Mouse (Mus musculus): Measurements from ENCODE around the gene Zfp281.

Zfp281 gene

GRCm38 (mm10) chr1:136624146-136625018, at the start of gene Zfp281:
TSS of gene Zfp281 (plus strand) at chr1:136624901.
- peak; percentile 86 for DNase-seq (ENCODE audit: extremely low spot score, low read depth, low spot score)

- no peak for DNase-seq (ENCODE audit: extremely low spot score, low read depth, low spot score)
Observed at GRCm38 (mm10) chr1:136577890-136578663, 46.6 kb upstream of the Zfp281 start.

- DNase-seq (ENCODE audit: extremely low spot score, low read depth, low spot score): no peak
Observed at GRCm38 (mm10) chr1:136579360-136579759, 45.3 kb upstream of the Zfp281 start.

DNA sequence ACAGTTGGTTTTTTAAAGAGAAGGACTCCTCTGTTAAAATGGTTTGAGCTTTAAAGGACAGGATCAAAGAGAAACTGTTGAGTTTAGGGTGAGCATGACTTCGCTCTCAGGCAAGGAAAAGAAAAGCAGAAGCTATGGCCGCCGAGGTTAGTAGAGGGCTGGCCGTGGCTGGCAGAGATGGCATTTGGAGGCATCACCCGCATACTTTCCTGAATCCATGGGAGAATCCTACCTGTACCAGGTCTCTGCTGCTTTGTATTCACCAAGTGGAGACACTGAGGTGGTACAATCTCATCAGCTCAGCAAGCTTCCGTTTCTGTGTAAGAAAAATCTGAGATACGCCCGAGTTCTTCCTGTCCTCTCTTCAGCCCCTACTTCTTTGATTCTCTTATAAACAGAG, 44.4 kb upstream of the Zfp281 start:
- DNase-seq (ENCODE audit: extremely low spot score, low read depth, low spot score): no peak

DNA sequence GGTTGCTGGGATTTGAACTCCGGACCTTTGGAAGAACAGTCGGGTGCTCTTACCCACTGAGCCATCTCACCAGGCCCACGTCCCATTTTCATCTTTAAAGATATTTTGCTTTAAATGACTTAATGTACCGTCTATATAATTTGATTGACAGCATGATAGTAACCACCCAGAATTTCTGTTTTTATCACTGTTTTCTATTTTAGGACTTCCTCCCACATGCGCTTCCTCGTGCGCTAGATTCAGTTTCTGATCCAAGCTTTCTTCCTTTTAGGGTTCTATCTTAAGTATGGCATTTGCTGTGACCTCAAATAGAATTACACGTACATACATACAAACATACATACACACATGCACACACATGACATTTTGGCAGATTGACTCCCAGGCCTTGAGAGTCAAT, 42.9 kb upstream of the Zfp281 start:
- DNase-seq (ENCODE audit: extremely low spot score, low read depth, low spot score): no peak

DNA sequence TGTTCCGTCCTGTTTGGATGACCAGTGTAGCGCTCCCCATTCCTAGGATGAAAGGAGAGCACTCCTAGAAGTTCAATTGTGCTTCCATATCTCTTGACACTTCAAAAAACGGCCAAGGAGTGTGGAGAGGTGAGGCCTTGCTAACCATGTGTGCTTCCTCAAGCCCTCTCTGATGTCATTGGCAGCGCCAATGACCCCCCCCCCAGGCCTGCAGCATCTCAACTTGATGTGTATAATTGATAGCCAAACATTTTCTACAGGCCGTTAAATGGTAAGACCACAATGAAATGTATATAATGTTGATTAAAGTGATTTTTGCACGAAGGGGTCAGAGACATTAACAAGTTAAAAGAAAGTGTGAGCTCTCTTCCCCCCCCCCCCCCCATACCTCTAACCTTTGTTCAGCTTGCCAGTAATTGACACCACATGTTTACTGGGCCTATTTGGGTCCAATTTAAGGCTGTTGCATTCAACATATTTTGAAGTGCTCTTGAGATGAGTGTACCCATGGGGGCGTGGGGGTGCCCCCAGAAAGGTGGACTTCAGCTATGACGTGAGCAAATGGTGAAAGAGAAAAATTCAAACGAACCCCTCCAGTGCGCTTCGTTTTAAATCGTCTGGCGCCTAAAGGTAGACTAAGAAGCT, 36.8 kb upstream of the Zfp281 start:
- no peak for DNase-seq (ENCODE audit: extremely low spot score, low read depth, low spot score)

DNA sequence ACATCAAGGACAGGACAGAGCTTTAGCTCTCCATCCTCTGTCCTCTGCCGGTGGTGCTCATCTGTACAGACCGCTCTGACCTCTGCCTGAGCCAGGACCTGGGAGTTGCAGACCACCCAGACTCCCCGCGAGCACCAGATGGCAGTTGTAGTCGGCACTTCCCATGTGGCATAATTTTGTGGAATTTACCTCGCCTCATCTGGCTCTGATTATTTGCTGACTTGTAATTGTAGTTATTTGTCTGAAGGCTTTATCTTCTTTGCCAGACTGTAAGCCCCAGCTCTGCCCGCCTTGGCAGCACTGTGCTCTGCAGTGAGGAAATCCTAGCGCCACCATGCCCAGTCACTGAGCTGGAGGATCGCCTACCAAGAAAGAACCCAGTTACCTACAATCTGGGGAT, 35.8 kb upstream of the Zfp281 start:
- peak; percentile 81 for DNase-seq (ENCODE audit: extremely low spot score, low read depth, low spot score)

GRCm38 (mm10) chr1:136592741-136593140, 32.0 kb upstream of the Zfp281 start:
- no peak for DNase-seq (ENCODE audit: extremely low spot score, low read depth, low spot score)

DNA sequence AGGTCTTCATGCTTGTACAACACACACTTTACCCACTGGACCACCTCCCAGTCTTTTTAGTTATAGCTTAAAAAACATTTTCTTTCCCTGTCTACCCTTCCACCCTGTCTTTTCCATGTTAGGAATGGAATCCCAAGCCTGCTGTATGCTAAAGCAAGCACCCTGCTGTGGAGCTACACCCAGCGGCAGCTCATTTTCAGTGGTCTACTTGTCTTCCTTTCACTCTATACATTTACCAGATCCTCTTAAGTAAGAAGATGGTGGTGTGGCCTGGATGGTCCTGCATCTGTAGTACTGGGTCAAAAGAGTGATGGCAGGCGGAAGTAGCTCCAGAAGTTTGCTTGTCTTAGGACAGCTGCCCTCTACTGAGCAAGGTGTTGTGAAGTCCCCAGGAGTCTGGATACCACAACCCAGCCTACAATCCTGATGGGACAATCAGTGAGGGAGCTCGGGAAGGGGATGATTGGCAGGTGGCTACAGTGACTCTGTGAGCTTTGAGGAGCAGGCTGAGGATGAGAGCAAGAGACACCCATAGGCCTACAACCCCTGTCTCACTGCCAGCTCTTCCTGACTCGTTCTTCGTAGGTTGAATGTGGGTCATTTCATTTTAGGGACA, 30.4 kb upstream of the Zfp281 start:
- no peak for DNase-seq (ENCODE audit: extremely low spot score, low read depth, low spot score)

- no peak for DNase-seq (ENCODE audit: extremely low spot score, low read depth, low spot score)
Observed at GRCm38 (mm10) chr1:136596821-136597220, 27.9 kb upstream of the Zfp281 start.

DNA sequence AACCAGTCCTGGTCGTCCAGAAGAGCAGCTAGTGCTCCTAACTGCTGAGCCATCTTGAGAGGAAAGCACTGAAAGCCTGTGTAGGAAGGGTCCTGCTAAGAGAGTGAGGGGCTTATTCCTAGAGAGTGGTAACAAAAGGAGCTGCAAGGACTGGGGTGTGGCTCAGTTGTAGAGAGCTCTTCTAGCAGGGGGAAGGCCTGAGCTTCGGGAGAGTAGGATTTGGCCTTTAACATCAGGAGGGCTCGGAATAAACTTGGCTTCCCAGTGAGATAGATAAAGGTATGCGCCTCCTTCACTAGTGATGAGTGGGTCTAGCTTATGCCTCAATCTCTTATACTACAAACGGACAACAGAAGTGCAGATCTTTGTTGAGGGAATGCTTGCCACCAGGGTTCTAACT, 26.4 kb upstream of the Zfp281 start:
- DNase-seq (ENCODE audit: extremely low spot score, low read depth, low spot score): no peak

DNA sequence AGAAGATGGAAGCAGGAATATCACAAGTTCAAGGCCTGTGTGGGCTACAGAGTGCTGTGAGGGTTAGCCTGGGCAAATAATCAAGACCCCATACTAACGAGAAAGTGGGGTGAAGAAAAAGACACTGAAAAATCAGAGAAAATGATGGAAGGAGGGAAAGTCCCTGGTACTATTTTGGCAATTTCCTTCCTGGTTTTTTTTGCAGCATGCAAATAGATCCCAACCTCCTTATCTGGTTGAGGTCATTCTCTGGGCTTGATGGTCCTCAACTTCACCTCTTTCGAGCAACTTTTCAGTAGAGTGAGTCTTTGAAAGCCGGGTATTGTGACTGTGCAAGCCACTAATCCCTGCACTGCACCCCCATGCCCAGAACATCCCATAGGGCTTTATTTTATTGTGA, 24.6 kb upstream of the Zfp281 start:
- no peak for DNase-seq (ENCODE audit: extremely low spot score, low read depth, low spot score)

DNA sequence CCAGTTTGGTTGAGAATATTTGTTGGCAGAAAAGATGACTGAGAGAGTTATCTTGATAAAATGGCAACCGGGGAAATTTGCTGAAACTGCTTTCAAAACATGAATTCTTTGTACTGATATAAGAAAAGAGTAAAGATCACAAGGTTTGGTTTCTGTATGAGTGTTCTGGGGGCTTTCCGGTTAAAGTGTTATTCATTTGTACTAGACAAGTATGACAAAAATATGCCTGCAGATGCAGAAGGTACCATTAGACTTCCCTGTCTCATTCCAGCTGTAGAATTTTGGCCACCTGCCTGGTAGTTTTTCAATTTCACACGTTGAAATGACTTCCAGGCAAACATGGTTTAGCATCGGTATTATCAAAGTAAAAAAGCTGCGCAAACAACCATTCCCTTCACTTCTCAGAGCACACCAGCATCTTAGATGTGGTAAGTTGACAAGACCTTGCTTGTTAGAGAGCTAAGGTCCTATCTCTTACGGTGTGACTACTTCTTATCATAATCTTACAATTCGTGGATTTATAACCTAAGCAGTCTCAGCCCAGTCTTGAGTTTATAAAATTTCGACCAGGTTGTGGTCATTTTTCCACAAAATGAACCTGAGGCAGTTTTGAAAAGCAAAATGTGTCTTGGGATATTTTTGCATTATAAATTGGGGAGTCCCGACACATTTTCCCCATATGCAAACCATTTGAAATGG, 23.9 kb upstream of the Zfp281 start:
- no peak for DNase-seq (ENCODE audit: extremely low spot score, low read depth, low spot score)

DNA sequence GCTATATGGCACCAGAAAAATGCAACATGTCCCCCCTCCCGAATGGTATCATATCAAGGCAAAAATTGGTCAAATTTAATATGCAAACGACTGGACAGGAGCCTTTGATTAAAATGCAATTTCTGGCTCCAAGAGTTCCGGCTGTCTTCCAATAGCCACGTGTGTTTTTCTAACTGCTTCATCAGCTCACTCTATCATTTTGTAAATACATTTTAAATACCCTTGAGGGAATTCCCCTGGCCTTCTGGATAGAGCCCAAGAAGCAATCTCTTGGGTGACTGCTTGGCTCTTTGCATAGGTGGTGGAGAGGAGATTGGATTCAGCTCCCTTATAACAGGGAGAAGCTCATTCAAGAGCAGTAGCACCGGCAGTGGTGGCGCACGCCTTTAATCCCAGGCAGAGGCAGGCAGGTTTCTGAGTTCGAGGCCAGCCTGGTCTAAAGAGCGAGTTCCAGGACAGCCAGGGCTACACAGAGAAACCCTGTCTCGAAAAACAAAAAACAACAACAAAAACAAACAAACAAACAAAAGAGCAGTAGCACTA, 23.3 kb upstream of the Zfp281 start:
- no peak for DNase-seq (ENCODE audit: extremely low spot score, low read depth, low spot score)

DNA sequence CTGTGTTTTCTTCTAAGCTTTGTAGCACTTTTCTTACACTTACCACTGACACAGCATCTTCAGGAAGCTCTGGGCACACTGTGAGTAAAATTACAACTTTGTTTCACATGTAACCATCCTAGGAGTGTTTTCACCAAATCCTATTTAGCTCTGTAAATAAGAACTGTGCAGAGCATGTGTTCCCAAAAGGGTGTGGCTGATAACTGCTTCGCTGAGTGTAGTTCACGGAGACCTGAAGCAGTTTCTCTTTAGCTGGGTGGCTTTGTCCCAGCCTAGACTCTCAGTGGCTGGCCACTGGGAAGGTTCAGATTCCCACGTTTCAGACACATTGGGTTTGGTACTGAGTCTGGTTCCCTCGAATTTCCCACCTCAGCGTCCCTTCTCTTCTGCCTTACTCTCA, 22.4 kb upstream of the Zfp281 start:
- no peak for DNase-seq (ENCODE audit: extremely low spot score, low read depth, low spot score)

- DNase-seq (ENCODE audit: extremely low spot score, low read depth, low spot score): no peak
Observed at GRCm38 (mm10) chr1:136604190-136604589, 20.5 kb upstream of the Zfp281 start.

DNA sequence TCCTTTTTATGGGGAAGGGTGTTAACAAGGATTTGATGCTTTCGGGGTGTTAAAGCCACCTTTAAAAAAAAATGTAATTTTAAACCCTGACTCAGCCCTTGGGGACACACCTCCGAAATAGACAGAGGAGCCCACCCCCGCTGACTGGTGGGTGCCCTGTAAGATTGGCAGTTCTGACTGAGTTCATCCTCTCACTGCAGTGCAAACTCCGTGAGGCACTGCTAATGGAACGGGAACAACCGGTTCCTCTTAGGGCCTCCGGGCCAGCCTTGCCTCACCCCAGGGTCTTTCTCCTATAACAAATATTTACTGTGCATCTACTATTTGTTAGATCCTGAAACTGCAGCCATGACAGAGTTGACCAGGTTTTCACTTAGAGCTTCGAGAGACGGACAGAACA, 18.9 kb upstream of the Zfp281 start:
- no peak for DNase-seq (ENCODE audit: extremely low spot score, low read depth, low spot score)

DNA sequence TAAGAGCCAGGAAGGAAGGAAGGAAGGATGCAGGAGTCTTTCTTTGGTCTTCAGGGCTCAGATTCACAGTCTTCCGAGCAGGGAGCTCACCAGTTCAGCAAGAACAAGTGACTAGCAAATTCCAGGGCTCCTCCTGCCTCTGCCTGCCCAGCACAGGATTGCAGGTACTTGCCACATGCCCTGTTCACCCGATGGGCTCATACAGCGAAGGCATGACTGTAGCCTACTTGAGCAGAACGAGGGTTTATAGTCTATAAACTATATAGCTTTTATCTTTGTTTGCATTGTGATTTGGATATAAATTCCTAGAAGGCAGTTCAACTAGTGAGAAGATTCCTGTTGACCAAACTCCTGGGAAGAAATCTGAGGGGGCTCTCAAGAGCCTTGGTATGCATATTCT, 18.4 kb upstream of the Zfp281 start:
- DNase-seq (ENCODE audit: extremely low spot score, low read depth, low spot score): no peak

DNA sequence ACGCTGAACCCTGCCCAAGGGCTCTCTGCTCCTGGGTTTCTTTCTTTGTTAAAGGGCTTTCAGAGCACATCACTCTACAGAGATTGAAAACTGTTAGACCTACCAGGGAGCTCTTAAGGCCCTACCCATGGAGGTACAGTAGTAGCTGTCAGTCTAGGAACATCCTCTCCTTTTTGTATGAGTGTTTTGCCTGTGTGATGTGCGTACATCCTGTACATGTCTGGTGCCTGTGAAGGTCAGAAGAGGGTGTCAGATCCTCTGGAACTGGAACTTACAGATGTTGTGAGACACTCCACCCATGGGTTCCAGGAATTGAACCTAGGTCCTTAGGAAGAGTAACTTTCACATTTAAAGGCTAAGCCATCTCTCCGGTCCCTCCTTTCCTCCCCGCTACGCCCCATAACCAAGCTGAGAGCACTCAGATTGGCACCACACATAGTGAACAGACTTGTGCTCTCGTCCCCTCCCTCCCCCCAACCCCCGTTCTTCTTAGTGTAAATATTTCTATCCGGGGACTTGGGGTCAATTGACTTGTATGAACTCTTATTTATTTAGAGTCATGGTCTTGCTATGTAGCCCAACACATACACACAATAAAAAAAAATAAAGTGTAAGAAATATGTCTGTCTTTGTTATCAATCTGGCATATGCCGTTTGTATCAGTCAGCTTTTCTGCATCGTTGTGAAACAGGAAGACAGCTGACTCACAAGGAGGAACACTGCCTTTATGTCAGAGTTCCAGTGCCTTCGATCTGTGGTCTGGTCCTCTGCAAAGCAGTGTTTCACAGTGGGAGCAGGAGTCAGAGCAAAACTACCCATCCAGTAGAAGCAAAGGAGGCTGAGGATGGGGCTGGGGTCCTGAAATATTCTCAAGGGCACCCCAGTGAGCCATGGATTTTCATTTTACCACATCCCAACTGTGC, 16.1 kb upstream of the Zfp281 start:
- DNase-seq (ENCODE audit: extremely low spot score, low read depth, low spot score): no peak

Measured in hindlimb bud, embryonic 11.5 days (tissue).